Mouse (Mus musculus): ENCODE results near the gene Arhgap28. TPM values are rescaled to one million over a fixed set of nuclear protein-coding genes. Genes with fewer than 3 reads are reported as not detected.
"Not testable (repeated sequence)": the region's sequence is repeated elsewhere in the genome, so short reads cannot be mapped to it uniquely, and the experiment has no call there.

Arhgap28 gene
- polyA plus RNA-seq, 1 experiment from 2014 or later: 32.8 TPM

- no peaks in the 10 kb centered on the region for H3K4me1 ChIP-seq (replicated peaks)
- peaks cover 15% of the 10 kb centered on the region; the same call in 1 of the 2 replicates for H3K36me3 ChIP-seq
- 95% methylated on average over 9 of the region's 9 CpGs for WGBS
- no peak overlapping the region for H3K4me3 ChIP-seq
- H3K27me3 ChIP-seq (ENCODE audit: insufficient read depth, poor library complexity, severe bottlenecking): no peaks in the 10 kb centered on the region
- no peak overlapping the region for H3K27ac ChIP-seq
- DNase-seq (ENCODE audit: low spot score): no peak
- H3K9me3 ChIP-seq: no peaks in the 10 kb centered on the region
Observed at GRCm38 (mm10) chr17:67888081-67888480, 115.8 kb downstream of the Arhgap28 start.

GRCm38 (mm10) chr17:67886326-67886725, 117.6 kb downstream of the Arhgap28 start:
- Histone ChIP-seq H3K4me1 (replicated peaks) (no peaks in the 10 kb centered on the region), H3K4me3 (no peak overlapping the region), H3K36me3 (peaks cover 16% of the 10 kb centered on the region; the same call in 1 of the 2 replicates), H3K27ac (no peak overlapping the region), H3K9me3 (no peaks in the 10 kb centered on the region), H3K27me3 (ENCODE audit: insufficient read depth, poor library complexity, severe bottlenecking) (no peaks in the 10 kb centered on the region)
- no peak for DNase-seq (ENCODE audit: low spot score)
- WGBS: 89% methylated on average over 5 of the region's 5 CpGs

- no peak for DNase-seq (ENCODE audit: low spot score)
- no peak overlapping the region for H3K27ac ChIP-seq
- no peaks in the 10 kb centered on the region for H3K9me3 ChIP-seq
- H3K27me3 ChIP-seq (ENCODE audit: insufficient read depth, poor library complexity, severe bottlenecking): no peaks in the 10 kb centered on the region
- H3K4me1 ChIP-seq (replicated peaks): no peaks in the 10 kb centered on the region
- no peak overlapping the region for H3K4me3 ChIP-seq
- WGBS: 91% methylated on average over 12 of the region's 12 CpGs
- peaks cover 26% of the 10 kb centered on the region for H3K36me3 ChIP-seq
Observed at GRCm38 (mm10) chr17:67877599-67877998, 126.3 kb downstream of the Arhgap28 start.

- H3K27me3 ChIP-seq (ENCODE audit: insufficient read depth, poor library complexity, severe bottlenecking): no peaks in the 10 kb centered on the region
- H3K27ac ChIP-seq: no peak overlapping the region
- 0 out of 2 replicates have a peak, but pooled peaks cover 8% of the 10 kb centered on the region for H3K4me1 ChIP-seq (replicated peaks)
- H3K4me3 ChIP-seq: no peak overlapping the region
- H3K9me3 ChIP-seq: 0 out of 2 replicates have a peak, but pooled peaks cover 6% of the 10 kb centered on the region
- peak; percentile 60 for DNase-seq (ENCODE audit: low spot score)
- WGBS: 72% methylated on average over 23 of the region's 23 CpGs
- H3K36me3 ChIP-seq: peaks cover 49% of the 10 kb centered on the region
Observed at GRCm38 (mm10) chr17:67869731-67870601, 134.0 kb downstream of the Arhgap28 start.

- Histone ChIP-seq H3K9me3 (0 out of 2 replicates have a peak, but pooled peaks cover 6% of the 10 kb centered on the region), H3K36me3 (peaks cover 33% of the 10 kb centered on the region), H3K4me1 (replicated peaks) (0 out of 2 replicates have a peak, but pooled peaks cover 8% of the 10 kb centered on the region), H3K27me3 (ENCODE audit: insufficient read depth, poor library complexity, severe bottlenecking) (no peaks in the 10 kb centered on the region), H3K4me3 (no peak overlapping the region), H3K27ac (peak overlapping the region; percentile 40; the same call in 1 of the 2 replicates)
- peak; percentile 18 for DNase-seq (ENCODE audit: low spot score)
- 68% methylated on average over 20 of the region's 20 CpGs for WGBS
Observed at GRCm38 (mm10) chr17:67866541-67867241, 137.2 kb downstream of the Arhgap28 start.

GRCm38 (mm10) chr17:67866026-67866425, 137.9 kb downstream of the Arhgap28 start:
- Histone ChIP-seq H3K27me3 (ENCODE audit: insufficient read depth, poor library complexity, severe bottlenecking) (no peaks in the 10 kb centered on the region), H3K36me3 (peaks cover 28% of the 10 kb centered on the region), H3K27ac (no peak overlapping the region), H3K4me1 (replicated peaks) (0 out of 2 replicates have a peak, but pooled peaks cover 8% of the 10 kb centered on the region), H3K4me3 (no peak overlapping the region), H3K9me3 (0 out of 2 replicates have a peak, but pooled peaks cover 6% of the 10 kb centered on the region)
- DNase-seq (ENCODE audit: low spot score): peak; percentile 13
- WGBS: 65% methylated on average over 9 of the region's 9 CpGs

GRCm38 (mm10) chr17:67864912-67865311, 139.0 kb downstream of the Arhgap28 start:
- 91% methylated on average over 3 of the region's 3 CpGs for WGBS
- no peak for DNase-seq (ENCODE audit: low spot score)
- Histone ChIP-seq H3K4me1 (replicated peaks) (0 out of 2 replicates have a peak, but pooled peaks cover 8% of the 10 kb centered on the region), H3K9me3 (0 out of 2 replicates have a peak, but pooled peaks cover 6% of the 10 kb centered on the region), H3K27me3 (ENCODE audit: insufficient read depth, poor library complexity, severe bottlenecking) (no peaks in the 10 kb centered on the region), H3K4me3 (no peak overlapping the region), H3K27ac (no peak overlapping the region), H3K36me3 (peaks cover 33% of the 10 kb centered on the region)

- no peak for DNase-seq (ENCODE audit: low spot score)
- H3K27ac ChIP-seq: no peak overlapping the region
- 0 out of 2 replicates have a peak, but pooled peaks cover 6% of the 10 kb centered on the region for H3K9me3 ChIP-seq
- 94% methylated on average over 10 of the region's 10 CpGs for WGBS
- H3K4me1 ChIP-seq (replicated peaks): 0 out of 2 replicates have a peak, but pooled peaks cover 8% of the 10 kb centered on the region
- H3K27me3 ChIP-seq (ENCODE audit: insufficient read depth, poor library complexity, severe bottlenecking): no peaks in the 10 kb centered on the region
- H3K36me3 ChIP-seq: peaks cover 27% of the 10 kb centered on the region
- H3K4me3 ChIP-seq: no peak overlapping the region
Observed at GRCm38 (mm10) chr17:67864363-67864762, 139.6 kb downstream of the Arhgap28 start.

- Histone ChIP-seq H3K36me3 (peaks cover 34% of the 10 kb centered on the region), H3K4me1 (replicated peaks) (0 out of 2 replicates have a peak, but pooled peaks cover 5% of the 10 kb centered on the region), H3K27me3 (ENCODE audit: insufficient read depth, poor library complexity, severe bottlenecking) (no peaks in the 10 kb centered on the region), H3K4me3 (no peak overlapping the region), H3K27ac (no peak overlapping the region), H3K9me3 (no peaks in the 10 kb centered on the region)
- peak; percentile 65 for DNase-seq (ENCODE audit: low spot score)
- 81% methylated on average over 16 of the region's 16 CpGs for WGBS
Observed at GRCm38 (mm10) chr17:67861744-67862535, 142.0 kb downstream of the Arhgap28 start.

- Histone ChIP-seq H3K9me3 (no peaks in the 10 kb centered on the region), H3K4me1 (replicated peaks) (0 out of 2 replicates have a peak, but pooled peaks cover 2% of the 10 kb centered on the region), H3K27ac (no peak overlapping the region), H3K4me3 (no peak overlapping the region), H3K27me3 (ENCODE audit: insufficient read depth, poor library complexity, severe bottlenecking) (no peaks in the 10 kb centered on the region), H3K36me3 (peaks cover 38% of the 10 kb centered on the region)
- 92% methylated on average over 10 of the region's 10 CpGs for WGBS
- no peak for DNase-seq (ENCODE audit: low spot score)
Observed at GRCm38 (mm10) chr17:67861080-67861630, 142.8 kb downstream of the Arhgap28 start.

GRCm38 (mm10) chr17:67841494-67841893, 162.4 kb downstream of the Arhgap28 start:
- not testable (repeated sequence) for H3K4me1 ChIP-seq (replicated peaks); H3K4me3 ChIP-seq; DNase-seq (ENCODE audit: low spot score); H3K27ac ChIP-seq; H3K9me3 ChIP-seq; H3K27me3 ChIP-seq (ENCODE audit: insufficient read depth, poor library complexity, severe bottlenecking)
- 92% methylated on average over 2 of the region's 2 CpGs for WGBS
- peaks cover 18% of the 10 kb centered on the region for H3K36me3 ChIP-seq

- H3K4me3 ChIP-seq: no peak overlapping the region
- no peaks in the 10 kb centered on the region for H3K4me1 ChIP-seq (replicated peaks)
- peaks cover 11% of the 10 kb centered on the region for H3K9me3 ChIP-seq
- no peaks in the 10 kb centered on the region for H3K27me3 ChIP-seq (ENCODE audit: insufficient read depth, poor library complexity, severe bottlenecking)
- H3K27ac ChIP-seq: no peak overlapping the region
- DNase-seq (ENCODE audit: low spot score): no peak
- H3K36me3 ChIP-seq: peaks cover 5% of the 10 kb centered on the region; the same call in 1 of the 2 replicates
- 87% methylated on average over 13 of the region's 13 CpGs for WGBS
Observed at GRCm38 (mm10) chr17:67838948-67839347, 165.0 kb downstream of the Arhgap28 start.

Measured in hindbrain, embryonic 10.5 days (tissue).